Mouse (Mus musculus): ENCODE results near the gene Ier3. TPM values are rescaled to one million over a fixed set of nuclear protein-coding genes. Genes with fewer than 3 reads are reported as not detected.

The Ier3 gene
- polyA plus RNA-seq, 1 experiment from 2014 or later = 18.6 TPM

DNA sequence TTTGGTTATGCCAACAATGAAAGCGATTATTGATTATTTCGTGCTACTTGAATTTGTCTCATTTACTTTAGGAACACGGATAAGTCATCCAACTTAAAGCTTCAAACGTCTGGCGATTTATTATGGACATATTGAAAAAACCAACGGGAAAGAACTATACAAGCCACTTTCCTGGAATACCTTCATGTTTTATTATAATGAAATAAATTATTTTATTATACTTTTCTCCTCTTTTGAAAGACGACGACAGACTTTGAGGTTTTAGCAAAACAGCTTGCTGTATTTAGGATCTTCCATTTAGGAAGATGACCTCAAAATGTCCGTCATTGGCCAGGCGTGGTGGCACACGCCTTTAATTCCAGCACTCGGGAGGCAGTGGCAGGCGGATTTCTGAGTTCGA lies 19.1 kb downstream of the Ier3 start:
- WGBS (ENCODE audit: insufficient replicate concordance) = 43% methylated on average over 14 of the region's 14 CpGs
- Histone ChIP-seq H3K4me3 (ENCODE audit: low read depth, low read length) (peak overlapping the region; percentile 74), H3K9ac (replicated peaks) (peak overlapping the region; percentile 35; the same call in 1 of the 2 replicates), H3K4me1 (ENCODE audit: insufficient read depth) (peaks cover 39% of the 10 kb centered on the region), H3K27ac (ENCODE audit: low read depth) (peak overlapping the region; percentile 91), H3K4me2 (ENCODE audit: low read depth, low read length) (peak overlapping the region; percentile 88), H3K36me3 (replicated peaks; ENCODE audit: insufficient read depth, low read length) (peaks cover 22% of the 10 kb centered on the region), H3K9me3 (ENCODE audit: low read length) (no peaks in the 10 kb centered on the region), H3K27me3 (ENCODE audit: insufficient read depth, low read length) (no peaks in the 10 kb centered on the region)
- TF ChIP-seq EP300 (IDR thresholded peaks at IDR 0.05; ENCODE audit: low read depth) = no peak
- no peak for TF ChIP-seq CTCF (IDR thresholded peaks at IDR 0.05; ENCODE audit: low read depth)
- DNase-seq (no peak), ATAC-seq (no peak)

DNA sequence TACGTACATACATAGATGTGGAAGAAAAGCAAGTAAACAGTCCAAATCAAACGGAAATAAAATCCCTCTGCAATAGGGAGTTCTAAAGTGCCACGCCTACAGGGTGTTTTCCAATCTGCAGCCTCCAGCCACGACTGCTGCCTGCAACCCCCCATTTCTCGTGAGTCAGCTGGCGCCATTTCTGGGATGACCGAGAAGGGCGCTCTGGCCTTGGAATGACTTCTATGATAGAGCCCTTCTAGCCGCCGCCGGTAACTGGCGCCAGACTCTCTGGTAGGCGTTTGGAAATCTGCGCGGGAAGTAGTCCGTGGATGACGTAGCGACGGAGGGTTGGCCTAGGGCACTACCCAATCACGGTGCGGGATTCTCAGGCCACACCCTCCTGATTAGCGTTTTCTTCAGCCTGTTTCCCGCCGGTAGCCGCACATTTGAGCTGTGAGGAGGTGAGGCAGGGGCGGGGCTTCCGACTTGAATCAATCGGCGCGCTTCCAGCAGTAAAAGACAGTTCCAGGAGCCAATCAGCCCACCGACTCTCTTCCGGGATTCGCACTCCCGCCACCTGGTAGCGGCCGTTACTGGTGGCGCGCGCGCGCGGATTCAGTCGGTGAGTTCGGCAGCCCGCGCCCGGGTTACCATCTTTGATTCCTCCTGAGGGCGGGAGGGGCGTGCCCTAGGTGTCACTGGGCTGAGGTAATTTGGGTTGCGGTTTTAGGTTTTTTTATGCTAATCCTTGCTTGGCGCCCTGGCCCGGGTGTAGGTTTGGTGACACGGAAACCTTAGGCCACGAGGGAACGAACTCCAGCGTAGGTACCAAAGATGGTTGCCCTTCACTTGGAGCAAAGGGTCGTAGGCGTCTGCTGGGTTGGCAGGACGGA lies 19.8 kb downstream of the Ier3 start, which contains the start of gene Mdc1:
Gene Mdc1, plus strand, starts transcription at position 440 of the 875 bp plus-strand sequence.
- Histone ChIP-seq H3K4me2 (ENCODE audit: low read depth, low read length) (peak within 1 kb of the TSS; percentile 88), H3K4me3 (ENCODE audit: low read depth, low read length) (peak within 1 kb of the TSS; percentile 74), H3K9me3 (ENCODE audit: low read length) (no peaks in the 10 kb centered on the region), H3K36me3 (replicated peaks; ENCODE audit: insufficient read depth, low read length) (peaks cover 22% of the 10 kb centered on the region), H3K4me1 (ENCODE audit: insufficient read depth) (peaks cover 32% of the 10 kb centered on the region), H3K27me3 (ENCODE audit: insufficient read depth, low read length) (no peaks in the 10 kb centered on the region), H3K9ac (replicated peaks) (peak within 1 kb of the TSS; percentile 75), H3K27ac (ENCODE audit: low read depth) (peak within 1 kb of the TSS; percentile 91)
- TF ChIP-seq EP300 (IDR thresholded peaks at IDR 0.05; ENCODE audit: low read depth) (peak; percentile 92), CTCF (IDR thresholded peaks at IDR 0.05; ENCODE audit: low read depth) (peak; percentile 50)
- DNase-seq (peak; percentile 99), ATAC-seq (peak; percentile 91)
- WGBS (ENCODE audit: insufficient replicate concordance) = under 1% methylated on average over 59 of the region's 59 CpGs

DNA sequence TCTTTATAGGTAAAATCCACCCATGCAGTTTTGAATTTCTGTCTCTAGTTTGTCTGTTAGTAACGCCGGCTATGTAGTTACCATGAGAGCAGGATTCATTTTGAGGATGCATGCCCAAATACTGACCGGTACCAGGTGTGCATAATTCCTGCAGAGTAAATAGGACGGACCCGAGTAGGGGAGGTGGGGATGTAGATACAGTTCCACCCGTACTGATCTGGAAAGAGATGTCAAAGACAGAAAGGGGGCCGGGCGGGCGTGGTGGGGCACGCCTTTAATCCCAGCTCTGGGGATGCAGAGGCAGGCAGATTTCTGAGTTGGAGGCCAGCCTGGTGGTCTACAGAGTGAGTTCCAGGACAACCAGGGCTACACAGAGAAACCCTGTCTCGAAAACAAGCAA lies 20.5 kb downstream of the Ier3 start:
- DNase-seq (peak; percentile 52), ATAC-seq (no peak)
- Histone ChIP-seq H3K27me3 (ENCODE audit: insufficient read depth, low read length) (no peaks in the 10 kb centered on the region), H3K9ac (replicated peaks) (peak overlapping the region; percentile 75), H3K4me1 (ENCODE audit: insufficient read depth) (peaks cover 27% of the 10 kb centered on the region), H3K4me2 (ENCODE audit: low read depth, low read length) (peak overlapping the region; percentile 88), H3K4me3 (ENCODE audit: low read depth, low read length) (peak overlapping the region; percentile 74), H3K9me3 (ENCODE audit: low read length) (no peaks in the 10 kb centered on the region), H3K36me3 (replicated peaks; ENCODE audit: insufficient read depth, low read length) (peaks cover 22% of the 10 kb centered on the region), H3K27ac (ENCODE audit: low read depth) (peak overlapping the region; percentile 90)
- TF ChIP-seq EP300 (IDR thresholded peaks at IDR 0.05; ENCODE audit: low read depth) (no peak), CTCF (IDR thresholded peaks at IDR 0.05; ENCODE audit: low read depth) (no peak)
- 7% methylated on average over 11 of the region's 11 CpGs for WGBS (ENCODE audit: insufficient replicate concordance)

DNA sequence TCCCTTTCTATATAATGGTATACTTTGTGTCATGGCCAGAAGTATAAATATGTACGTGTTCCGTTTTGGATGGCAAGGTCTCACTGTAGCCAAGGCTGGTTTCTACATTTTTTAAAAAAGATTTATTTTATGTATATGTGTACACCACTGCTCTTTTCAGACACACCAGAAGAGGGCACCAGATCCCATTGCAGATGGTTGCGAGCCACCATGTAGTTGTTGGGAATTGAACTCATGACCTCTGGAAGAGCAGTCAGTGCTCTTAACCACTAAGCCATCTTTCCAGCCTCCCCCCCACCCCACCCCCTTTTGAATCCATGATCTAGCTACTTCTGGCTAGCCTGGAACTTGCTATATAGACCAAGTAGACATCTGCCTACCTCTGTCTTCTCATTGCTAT lies 22.0 kb downstream of the Ier3 start:
- no peak overlapping the region for H3K9ac ChIP-seq (replicated peaks)

DNA sequence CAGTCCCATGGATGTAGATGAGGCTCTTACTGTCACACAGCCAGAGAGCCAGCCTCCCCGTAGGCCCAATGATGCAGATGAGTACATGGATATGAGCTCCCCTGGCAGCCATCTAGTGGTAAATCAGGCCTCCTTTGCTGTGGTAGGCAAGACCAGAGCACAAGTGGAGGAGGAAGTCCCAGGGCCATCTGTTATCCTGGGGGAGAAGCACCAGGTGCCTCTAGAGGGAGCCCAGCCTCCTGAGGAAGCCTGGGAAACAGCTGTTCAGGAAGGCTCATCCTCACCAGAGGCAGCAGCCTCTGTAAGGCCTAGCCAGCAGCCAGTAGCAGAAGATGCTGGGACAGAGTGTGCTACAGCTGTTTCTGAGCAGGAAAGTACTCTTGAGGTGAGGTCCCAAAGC lies 26.6 kb downstream of the Ier3 start:
- no peaks in the 10 kb centered on the region for H3K9me3 ChIP-seq (ENCODE audit: low read length)
- ATAC-seq = no peak
- H3K9ac ChIP-seq (replicated peaks) = no peak overlapping the region
- no peak overlapping the region for H3K4me2 ChIP-seq (ENCODE audit: low read depth, low read length)
- no peak for DNase-seq
- no peak overlapping the region for H3K4me3 ChIP-seq (ENCODE audit: low read depth, low read length)
- H3K36me3 ChIP-seq (replicated peaks; ENCODE audit: insufficient read depth, low read length) = peaks cover 75% of the 10 kb centered on the region
- WGBS (ENCODE audit: insufficient replicate concordance) = 58% methylated on average over 1 of the region's 1 CpGs
- peaks cover 4% of the 10 kb centered on the region; the same call in 1 of the 2 replicates for H3K4me1 ChIP-seq (ENCODE audit: insufficient read depth)
- H3K27me3 ChIP-seq (ENCODE audit: insufficient read depth, low read length) = no peaks in the 10 kb centered on the region
- TF ChIP-seq CTCF (IDR thresholded peaks at IDR 0.05; ENCODE audit: low read depth) (peak; percentile 36), EP300 (IDR thresholded peaks at IDR 0.05; ENCODE audit: low read depth) (no peak)
- no peak overlapping the region for H3K27ac ChIP-seq (ENCODE audit: low read depth)

More for the DNA sequence above, 22.0 kb downstream of the Ier3 start:
- ATAC-seq (no peak), DNase-seq (no peak)
- Histone ChIP-seq H3K27me3 (ENCODE audit: insufficient read depth, low read length) (no peaks in the 10 kb centered on the region), H3K4me2 (ENCODE audit: low read depth, low read length) (no peak overlapping the region), H3K9me3 (ENCODE audit: low read length) (no peaks in the 10 kb centered on the region), H3K36me3 (replicated peaks; ENCODE audit: insufficient read depth, low read length) (peaks cover 37% of the 10 kb centered on the region), H3K4me3 (ENCODE audit: low read depth, low read length) (no peak overlapping the region), H3K4me1 (ENCODE audit: insufficient read depth) (peaks cover 25% of the 10 kb centered on the region), H3K27ac (ENCODE audit: low read depth) (no peak overlapping the region)
- WGBS (ENCODE audit: insufficient replicate concordance) = 89% methylated on average over 3 of the region's 3 CpGs
- TF ChIP-seq EP300 (IDR thresholded peaks at IDR 0.05; ENCODE audit: low read depth) (no peak), CTCF (IDR thresholded peaks at IDR 0.05; ENCODE audit: low read depth) (peak; percentile 48)

- Histone ChIP-seq H3K36me3 (replicated peaks; ENCODE audit: insufficient read depth, low read length) (peaks cover 71% of the 10 kb centered on the region), H3K4me1 (ENCODE audit: insufficient read depth) (peaks cover 4% of the 10 kb centered on the region; the same call in 1 of the 2 replicates), H3K9me3 (ENCODE audit: low read length) (no peaks in the 10 kb centered on the region), H3K4me3 (ENCODE audit: low read depth, low read length) (no peak overlapping the region), H3K27ac (ENCODE audit: low read depth) (peak overlapping the region; percentile 66), H3K27me3 (ENCODE audit: insufficient read depth, low read length) (no peaks in the 10 kb centered on the region), H3K4me2 (ENCODE audit: low read depth, low read length) (no peak overlapping the region), H3K9ac (replicated peaks) (no peak overlapping the region)
- no peak for DNase-seq
- peak; percentile 68 for ATAC-seq
- WGBS (ENCODE audit: insufficient replicate concordance) = 47% methylated on average over 3 of the region's 3 CpGs
- TF ChIP-seq CTCF (IDR thresholded peaks at IDR 0.05; ENCODE audit: low read depth) (peak; percentile 21; the same call in 1 of the 2 replicates), EP300 (IDR thresholded peaks at IDR 0.05; ENCODE audit: low read depth) (peak; percentile 34; the same call in 1 of the 2 replicates)
These were observed 29.5 kb downstream of the Ier3 start for GRCm38 (mm10) chr17:35850974-35851373.

Data from liver, postnatal 0 days (tissue).